25 mouse cellular contexts compared by ENCODE assay signal in the genomic region with DNA sequence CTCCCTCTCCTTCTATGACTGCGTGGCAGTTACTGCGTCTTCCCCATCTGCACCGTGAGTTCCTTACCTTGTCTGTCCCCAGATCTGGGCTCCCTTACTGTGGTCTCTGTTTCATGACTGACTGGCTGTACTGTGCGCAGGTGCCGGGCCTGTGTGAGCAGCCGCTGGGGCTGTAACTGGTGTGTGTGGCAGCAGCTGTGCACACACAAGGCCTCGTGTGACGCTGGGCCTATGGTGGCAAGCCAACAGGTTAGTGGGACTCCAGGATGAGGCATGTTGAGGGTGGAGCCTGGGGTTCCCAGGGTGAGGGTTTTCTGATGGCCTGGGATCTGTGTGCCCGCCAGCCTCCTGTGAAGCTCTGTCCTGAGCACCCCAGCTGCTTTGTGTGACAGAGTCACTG. TPM values are rescaled to one million over a fixed set of nuclear protein-coding genes. Genes with fewer than 3 reads are reported as not detected.
DNase-seq lines count a peak whose midpoint lies in the region; ATAC-seq and TF ChIP-seq lines count a peak whose summit lies in the region.
"Had no signal": no experiment of that assay in that cellular context is flagged by ENCODE, and none has a peak within 500 bp of the region (broad histone marks: within the 10 kb centered on the region; RNA-seq: fewer than 3 reads in every experiment).

No protein-coding gene starts in this region.

- peak overlapping the region; percentile 24; the same call in 1 of the 2 replicates for H3K9ac ChIP-seq in heart, embryonic 12.5 days
- H3K9ac ChIP-seq in heart, adult 2 months (ENCODE audit: low read depth, low read length) = no peak overlapping the region
- 0 out of 2 replicates have a peak overlapping the region, but pooled peaks have one; percentile 23 for H3K9ac ChIP-seq in kidney, postnatal 0 days (ENCODE audit: low read depth, low read length)
- H3K9ac ChIP-seq in neural tube, embryonic 14.5 days (replicated peaks; ENCODE audit: low read depth, low read length) = no peak overlapping the region
- H3K9ac ChIP-seq: hindbrain, embryonic 15.5 days; limb, embryonic 15.5 days; liver, embryonic 13.5 days had no signal

- H3K4me3 ChIP-seq in heart, embryonic 12.5 days = no peak overlapping the region
- no peak overlapping the region for H3K4me3 ChIP-seq in heart, adult 2 months
- H3K4me3 ChIP-seq in kidney, postnatal 0 days (replicated peaks; ENCODE audit: low read depth, low read length) = no peak overlapping the region
- H3K4me3 ChIP-seq in neural tube, embryonic 14.5 days (ENCODE audit: low read depth, low read length) = no peak overlapping the region
- H3K4me3 ChIP-seq: hindbrain, embryonic 15.5 days; limb, embryonic 10.5 days; limb, embryonic 15.5 days; liver, embryonic 13.5 days; megakaryocyte, embryonic 14.5 days had no signal

- TF ChIP-seq EP300 in heart, adult 2 months (IDR thresholded peaks at IDR 0.05; ENCODE audit: insufficient read depth, low read depth, low read length) = no peak

- no peak overlapping the region for H3K4me2 ChIP-seq in heart, embryonic 12.5 days
- H3K4me2 ChIP-seq in kidney, postnatal 0 days (ENCODE audit: low read length) = no peak overlapping the region
- H3K4me2 ChIP-seq in neural tube, embryonic 14.5 days (ENCODE audit: low read depth, low read length) = no peak overlapping the region
- H3K4me2 ChIP-seq: hindbrain, embryonic 15.5 days; limb, embryonic 15.5 days; liver, embryonic 13.5 days had no signal

- 87% methylated on average over 9 of the region's 9 CpGs for WGBS in heart, embryonic 12.5 days
- 93% methylated on average over 9 of the region's 9 CpGs for WGBS in heart, adult 2 months
- WGBS in kidney, postnatal 0 days = 90% methylated on average over 9 of the region's 9 CpGs
- WGBS in neural tube, embryonic 14.5 days = 83% methylated on average over 9 of the region's 9 CpGs

- H3K4me1 ChIP-seq in heart, embryonic 12.5 days (replicated peaks) = peaks cover 46% of the 10 kb centered on the region
- no peaks in the 10 kb centered on the region for H3K4me1 ChIP-seq in heart, adult 2 months (ENCODE audit: control insufficient read depth, insufficient read depth, low read length)
- H3K4me1 ChIP-seq in kidney, postnatal 0 days (replicated peaks; ENCODE audit: insufficient read depth, low read length) = peaks cover 23% of the 10 kb centered on the region
- H3K4me1 ChIP-seq in neural tube, embryonic 14.5 days (ENCODE audit: control insufficient read depth, insufficient read depth, low read length) = peaks cover 8% of the 10 kb centered on the region; the same call in 1 of the 2 replicates

- intact Hi-C loops in heart, adult 2 months (cut with DNase I) = no loop called here

- TF ChIP-seq CTCF in heart, adult 2 months (IDR thresholded peaks at IDR 0.05) = no peak
- TF ChIP-seq CTCF in kidney, postnatal 0 days (IDR thresholded peaks at IDR 0.05; ENCODE audit: low read depth) = no peak

- H3K27me3 ChIP-seq in heart, embryonic 12.5 days (replicated peaks) = no peaks in the 10 kb centered on the region
- no peaks in the 10 kb centered on the region for H3K27me3 ChIP-seq in heart, adult 2 months (ENCODE audit: control insufficient read depth, insufficient read depth, low read length)
- H3K27me3 ChIP-seq in kidney, postnatal 0 days (ENCODE audit: insufficient read depth, low read length) = no peaks in the 10 kb centered on the region
- no peaks in the 10 kb centered on the region for H3K27me3 ChIP-seq in neural tube, embryonic 14.5 days (ENCODE audit: control insufficient read depth, insufficient read depth, low read length)
- H3K27me3 ChIP-seq: hindbrain, embryonic 15.5 days; limb, embryonic 15.5 days; liver, embryonic 13.5 days had no signal

- peaks cover 83% of the 10 kb centered on the region for H3K36me3 ChIP-seq in heart, embryonic 12.5 days
- no peaks in the 10 kb centered on the region for H3K36me3 ChIP-seq in heart, adult 2 months (ENCODE audit: control insufficient read depth, insufficient read depth, low read length)
- peaks cover 37% of the 10 kb centered on the region for H3K36me3 ChIP-seq in kidney, postnatal 0 days (ENCODE audit: insufficient read depth, low read length)
- peaks cover 64% of the 10 kb centered on the region for H3K36me3 ChIP-seq in neural tube, embryonic 14.5 days (ENCODE audit: control insufficient read depth, insufficient read depth, low read length)

- H3K27ac ChIP-seq in heart, embryonic 12.5 days (ENCODE audit: poor library complexity, severe bottlenecking) = no peak overlapping the region
- no peak overlapping the region for H3K27ac ChIP-seq in heart, adult 2 months
- H3K27ac ChIP-seq in kidney, postnatal 0 days = no peak overlapping the region
- H3K27ac ChIP-seq in neural tube, embryonic 14.5 days (ENCODE audit: low read depth, low read length) = 0 out of 2 replicates have a peak overlapping the region, but pooled peaks have one; percentile 10
- H3K27ac ChIP-seq: limb, embryonic 10.5 days; limb, embryonic 15.5 days; liver, embryonic 13.5 days had no signal

- TF ChIP-seq POLR2A in heart, adult 2 months (IDR thresholded peaks at IDR 0.05; ENCODE audit: insufficient read depth, low read depth, low read length) = no peak

- peak; percentile 46 to 68 for DNase-seq in adrenal gland, postnatal 36 days
- DNase-seq in adrenal gland, adult 8-10 months = no peak
- no peak for DNase-seq in heart, adult 2 months
- DNase-seq in kidney, postnatal 0 days (ENCODE audit: low spot score) = no peak
- DNase-seq in kidney, adult 11 months = no peak
- DNase-seq in gastrocnemius, postnatal 10 days = no peak
- DNase-seq: cerebellum, adult 8-10 months; cerebellum, postnatal 25 days; gastrocnemius, postnatal 14 days; heart, postnatal 4 days; kidney, adult 18-20 months; layer of hippocampus, postnatal 36 days; liver, embryonic 13.5 days; lung, adult 18-20 months; midbrain, embryonic 14.5 days had no signal

- H3K9me3 ChIP-seq in heart, embryonic 12.5 days (replicated peaks) = no peaks in the 10 kb centered on the region
- H3K9me3 ChIP-seq in kidney, postnatal 0 days (replicated peaks; ENCODE audit: low read length) = no peaks in the 10 kb centered on the region
- no peaks in the 10 kb centered on the region for H3K9me3 ChIP-seq in neural tube, embryonic 14.5 days (ENCODE audit: control insufficient read depth, low read length)
- H3K9me3 ChIP-seq: hindbrain, embryonic 15.5 days; limb, embryonic 10.5 days; limb, embryonic 15.5 days; liver, embryonic 13.5 days; megakaryocyte, embryonic 14.5 days had no signal

- no peak for ATAC-seq in heart, embryonic 12.5 days (ENCODE audit: insufficient number of reproducible peaks, low FRiP score)
- no peak for ATAC-seq in kidney, postnatal 0 days (replicated peaks; ENCODE audit: low FRiP score, low read depth)
- ATAC-seq in neural tube, embryonic 14.5 days (ENCODE audit: low read depth) = no peak
- ATAC-seq: CD4-positive, CD25-positive, alpha-beta regulatory T cell, adult 4 months; inflammation-experienced regulatory T-cells, adult 6 months; lung, postnatal 0 days had no signal

- H3K79me2 ChIP-seq in heart, adult 2 months (replicated peaks; ENCODE audit: control insufficient read depth, insufficient read depth, low read length) = no peaks in the 10 kb centered on the region

RNA-seq across cellular contexts. Expression of gene Plxnb1, which starts 8.9 kb away (rescaled TPM):
- total RNA-seq in adrenal gland, postnatal 36 days (2021) = 100 to 1,000 TPM in 1 of 2 experiments, 10 to 100 TPM in 1; 82.7 to 123 TPM
- total RNA-seq in adrenal gland, adult 8-10 months (2022) = 100 to 1,000 TPM; 128 to 173 (median 140) TPM
- 11.1 and 11.7 TPM in 2 replicates for polyA plus RNA-seq in heart, embryonic 12.5 days (2016; fragmentation: Nextera tagmentation; extraction: Ambion mirVana)
- total RNA-seq in heart, adult 2 months (2021) = 10 to 100 TPM; 15.7 to 21.1 TPM
- polyA plus RNA-seq in heart, adult 2 months (2012; rRNA removed) = 25.0 and 31.9 TPM in 2 replicates
- polyA plus RNA-seq in kidney, postnatal 0 days (2015; fragmentation: Nextera tagmentation; extraction: Ambion mirVana) = 8.4 and 9.6 TPM in 2 replicates
- polyA plus RNA-seq in neural tube, embryonic 14.5 days (2014; fragmentation: Nextera tagmentation; extraction: Ambion mirVana) = 13.9 and 14.9 TPM in 2 replicates
- total RNA-seq in gastrocnemius, postnatal 10 days (2021) = 1 to 10 TPM; 3.5 to 6.2 TPM
- total RNA-seq: granulocyte monocyte progenitor cell, adult 5-6 weeks had no signal

RNA-seq across cellular contexts. Expression of gene Tma7, which starts 21.7 kb away (rescaled TPM):
- 100 to 1,000 TPM; 384 to 426 TPM for total RNA-seq in adrenal gland, postnatal 36 days (2021)
- total RNA-seq in adrenal gland, adult 8-10 months (2022) = 100 to 1,000 TPM; 342 to 453 (median 370) TPM
- 715 and 742 TPM in 2 replicates for polyA plus RNA-seq in heart, embryonic 12.5 days (2016; fragmentation: Nextera tagmentation; extraction: Ambion mirVana)
- total RNA-seq in heart, adult 2 months (2021) = 100 to 1,000 TPM; 218 to 235 TPM
- 41.4 and 59.3 TPM in 2 replicates for polyA plus RNA-seq in heart, adult 2 months (2012; rRNA removed)
- polyA plus RNA-seq in kidney, postnatal 0 days (2015; fragmentation: Nextera tagmentation; extraction: Ambion mirVana) = 635 and 680 TPM in 2 replicates
- polyA plus RNA-seq in neural tube, embryonic 14.5 days (2014; fragmentation: Nextera tagmentation; extraction: Ambion mirVana) = 712 and 779 TPM in 2 replicates
- 100 to 1,000 TPM; 213 to 219 TPM for total RNA-seq in gastrocnemius, postnatal 10 days (2021)

RNA-seq across cellular contexts. Expression of gene Ccdc51, which starts 21.8 kb away (rescaled TPM):
- total RNA-seq in adrenal gland, postnatal 36 days (2021) = 10 to 100 TPM; 15.6 to 20.1 TPM
- total RNA-seq in adrenal gland, adult 8-10 months (2022) = 10 to 100 TPM; 17.3 to 20.0 (median 18.7) TPM
- polyA plus RNA-seq in heart, embryonic 12.5 days (2016; fragmentation: Nextera tagmentation; extraction: Ambion mirVana) = 14.6 and 16.3 TPM in 2 replicates
- 10 to 100 TPM; 11.1 to 11.8 TPM for total RNA-seq in heart, adult 2 months (2021)
- 7.0 and 9.2 TPM in 2 replicates for polyA plus RNA-seq in heart, adult 2 months (2012; rRNA removed)
- polyA plus RNA-seq in kidney, postnatal 0 days (2015; fragmentation: Nextera tagmentation; extraction: Ambion mirVana) = 12.9 and 13.8 TPM in 2 replicates
- 10.7 and 13.1 TPM in 2 replicates for polyA plus RNA-seq in neural tube, embryonic 14.5 days (2014; fragmentation: Nextera tagmentation; extraction: Ambion mirVana)
- total RNA-seq in gastrocnemius, postnatal 10 days (2021) = 1 to 10 TPM; 7.1 to 7.6 TPM

RNA-seq across cellular contexts. Expression of gene Atrip, which starts 30.2 kb away (rescaled TPM):
- total RNA-seq in adrenal gland, postnatal 36 days (2021) = 10 to 100 TPM; 16.3 to 18.3 TPM
- total RNA-seq in adrenal gland, adult 8-10 months (2022) = 10 to 100 TPM; 16.3 to 27.7 (median 22.2) TPM
- polyA plus RNA-seq in heart, embryonic 12.5 days (2016; fragmentation: Nextera tagmentation; extraction: Ambion mirVana) = 17.9 and 19.6 TPM in 2 replicates
- 1 to 10 TPM; 8.0 to 9.0 TPM for total RNA-seq in heart, adult 2 months (2021)
- polyA plus RNA-seq in heart, adult 2 months (2012; rRNA removed) = 10.0 and 13.9 TPM in 2 replicates
- polyA plus RNA-seq in kidney, postnatal 0 days (2015; fragmentation: Nextera tagmentation; extraction: Ambion mirVana) = 18.8 and 20.9 TPM in 2 replicates
- polyA plus RNA-seq in neural tube, embryonic 14.5 days (2014; fragmentation: Nextera tagmentation; extraction: Ambion mirVana) = 31.4 and 34.8 TPM in 2 replicates
- total RNA-seq in gastrocnemius, postnatal 10 days (2021) = 10 to 100 TPM in 1 of 2 experiments, 1 to 10 TPM in 1; 7.6 to 11.6 TPM

RNA-seq across cellular contexts. Expression of gene Trex1, which starts 44.5 kb away (rescaled TPM):
- total RNA-seq in adrenal gland, postnatal 36 days (2021) = 10 to 100 TPM; 19.7 to 23.4 TPM
- total RNA-seq in adrenal gland, adult 8-10 months (2022) = 10 to 100 TPM; 19.0 to 25.3 (median 21.7) TPM
- polyA plus RNA-seq in heart, embryonic 12.5 days (2016; fragmentation: Nextera tagmentation; extraction: Ambion mirVana) = 5.8 and 7.1 TPM in 2 replicates
- total RNA-seq in heart, adult 2 months (2021) = 10 to 100 TPM; 12.6 to 13.3 TPM
- 45.8 and 55.2 TPM in 2 replicates for polyA plus RNA-seq in heart, adult 2 months (2012; rRNA removed)
- 14.3 and 15.2 TPM in 2 replicates for polyA plus RNA-seq in kidney, postnatal 0 days (2015; fragmentation: Nextera tagmentation; extraction: Ambion mirVana)
- polyA plus RNA-seq in neural tube, embryonic 14.5 days (2014; fragmentation: Nextera tagmentation; extraction: Ambion mirVana) = 12.4 and 13.4 TPM in 2 replicates
- total RNA-seq in gastrocnemius, postnatal 10 days (2021) = 10 to 100 TPM; 10.8 to 11.4 TPM

Comparison
In these comparisons a context has a peak if more than half of its experiments do, and no peak if none do; other contexts are left out.
1. DNase-seq: peak in adrenal gland, postnatal 36 days (2 of 2); none in adrenal gland, adult 8-10 months (single experiment), heart, adult 2 months (0 of 2), kidney, postnatal 0 days (single experiment), kidney, adult 11 months (single experiment) and gastrocnemius, postnatal 10 days (single experiment).
2. H3K9ac ChIP-seq: peak in heart, embryonic 12.5 days (single experiment) and kidney, postnatal 0 days (single experiment); none in heart, adult 2 months (single experiment) and neural tube, embryonic 14.5 days (single experiment).